Mouse (Mus musculus): Measurements from ENCODE around the gene Nr1i3. TPM values are rescaled to one million over a fixed set of nuclear protein-coding genes. Genes with fewer than 3 reads are reported as not detected.
A peak's percentile ranks its signal among the peaks of the same experiment; 100 is the strongest.

Gene Nr1i3
- polyA plus RNA-seq, 1 experiment from 2014 or later = 0.20 TPM

DNA sequence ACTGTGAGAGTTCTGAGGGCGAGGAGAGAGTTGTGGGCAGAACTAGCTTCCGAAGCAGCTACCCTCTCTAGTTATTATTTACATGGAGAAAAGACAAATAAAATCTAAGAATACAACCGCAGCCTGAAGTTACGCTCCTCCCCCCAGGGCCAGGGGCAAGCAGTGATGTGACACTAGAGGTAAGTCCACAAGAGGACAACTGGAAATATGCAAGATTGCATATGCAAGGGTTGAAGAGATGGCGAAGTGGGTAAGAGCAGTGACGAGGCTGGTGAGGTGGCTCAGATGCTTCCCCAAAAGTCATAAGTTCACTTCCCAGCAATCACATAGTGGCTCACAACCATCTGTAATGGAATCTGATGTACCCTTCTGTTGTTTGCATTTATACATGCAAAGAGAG is 9.4 kb downstream of the Nr1i3 start:
- H3K9ac ChIP-seq = no peak overlapping the region
- no peaks in the 10 kb centered on the region for H3K9me3 ChIP-seq
- H3K4me3 ChIP-seq = 0 out of 2 replicates have a peak overlapping the region, but pooled peaks have one; percentile 57
- peaks cover 15% of the 10 kb centered on the region for H3K4me1 ChIP-seq
- peak overlapping the region; percentile 32; the same call in 1 of the 2 replicates for H3K27ac ChIP-seq
- 87% methylated on average over 6 of the region's 6 CpGs for WGBS
- H3K27me3 ChIP-seq (replicated peaks) = no peaks in the 10 kb centered on the region
- H3K36me3 ChIP-seq = peaks cover 16% of the 10 kb centered on the region; the same call in 1 of the 2 replicates
- no peak for ATAC-seq (ENCODE audit: low FRiP score, low read depth)
- H3K4me2 ChIP-seq (replicated peaks) = peak overlapping the region; percentile 86

DNA sequence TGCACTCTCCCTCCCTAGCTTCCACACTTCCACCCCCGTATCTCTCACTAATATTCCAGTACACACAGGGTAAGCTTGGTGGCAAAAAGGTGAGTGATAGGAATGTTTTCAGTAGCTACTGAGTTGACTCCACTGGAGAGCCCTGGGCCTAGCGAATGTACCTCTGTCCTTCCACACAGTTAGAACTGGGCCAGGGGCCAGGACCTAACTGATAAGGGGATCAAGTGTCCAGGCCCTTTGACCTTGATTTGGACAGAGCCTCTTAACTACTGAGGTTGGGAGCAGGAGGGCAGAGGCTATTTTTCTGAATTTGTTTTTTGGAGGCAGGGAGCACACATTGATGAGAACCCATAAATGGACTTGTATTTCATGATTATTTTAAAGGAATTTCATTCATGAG is 10.0 kb downstream of the Nr1i3 start:
- H3K27ac ChIP-seq = no peak overlapping the region
- no peaks in the 10 kb centered on the region for H3K27me3 ChIP-seq (replicated peaks)
- no peak for ATAC-seq (ENCODE audit: low FRiP score, low read depth)
- no peaks in the 10 kb centered on the region for H3K9me3 ChIP-seq
- no peak overlapping the region for H3K4me2 ChIP-seq (replicated peaks)
- peaks cover 13% of the 10 kb centered on the region; the same call in 1 of the 2 replicates for H3K36me3 ChIP-seq
- no peak overlapping the region for H3K4me3 ChIP-seq
- H3K4me1 ChIP-seq = peaks cover 15% of the 10 kb centered on the region
- H3K9ac ChIP-seq = no peak overlapping the region
- WGBS = 90% methylated on average over 2 of the region's 2 CpGs

DNA sequence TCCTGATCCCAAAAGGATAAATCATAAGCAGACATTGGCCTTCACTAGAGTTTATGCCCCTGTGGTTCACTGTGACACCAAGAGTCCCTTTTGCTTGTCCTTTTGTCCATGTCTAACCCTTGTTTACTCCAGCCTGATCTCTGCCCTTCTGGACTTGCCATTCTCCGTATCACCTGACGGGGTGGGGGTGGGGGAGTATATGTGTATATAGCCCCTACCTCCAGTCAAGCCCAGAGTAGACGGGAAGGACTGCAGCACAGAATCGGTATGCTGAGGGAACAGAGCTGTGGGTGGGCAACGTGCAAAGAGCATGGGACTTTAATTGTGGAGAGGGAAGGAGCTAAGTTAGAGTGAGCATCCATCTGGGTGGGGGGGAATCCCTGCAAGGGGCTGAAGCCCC is 11.1 kb downstream of the Nr1i3 start, which contains the start of gene Apoa2:
Gene Apoa2 (plus strand): TSS at position 198 of the 400 bp plus-strand sequence.
- Histone ChIP-seq H3K9me3 (no peaks in the 10 kb centered on the region), H3K36me3 (peaks cover 4% of the 10 kb centered on the region; the same call in 1 of the 2 replicates), H3K4me2 (replicated peaks) (no peak within 1 kb of the TSS), H3K27ac (no peak within 1 kb of the TSS), H3K4me3 (no peak within 1 kb of the TSS), H3K4me1 (peaks cover 15% of the 10 kb centered on the region), H3K27me3 (replicated peaks) (no peaks in the 10 kb centered on the region), H3K9ac (no peak within 1 kb of the TSS)
- 77% methylated on average over 5 of the region's 5 CpGs for WGBS
- ATAC-seq (ENCODE audit: low FRiP score, low read depth) = no peak

DNA sequence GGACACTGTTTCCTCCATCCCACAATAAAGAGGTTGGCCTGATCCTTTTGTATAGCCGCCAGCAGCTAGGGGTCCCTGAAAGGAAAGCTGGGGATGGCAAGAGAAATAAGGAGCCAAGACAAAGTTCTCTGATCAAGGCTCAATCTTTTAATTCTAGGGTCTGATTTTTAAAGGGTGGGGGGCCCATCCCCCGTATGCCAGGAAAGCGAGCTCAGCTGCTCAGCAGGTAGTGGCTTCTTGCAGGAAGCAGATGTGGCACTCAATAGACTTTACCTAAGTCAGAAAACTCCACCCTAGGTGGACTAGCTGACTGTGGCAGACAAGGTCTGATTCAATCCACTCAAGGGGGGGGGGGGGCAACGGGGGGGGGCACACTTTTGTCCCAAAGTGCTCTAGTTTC is 13.0 kb downstream of the Nr1i3 start:
- 47% methylated on average over 4 of the region's 4 CpGs for WGBS
- ATAC-seq (ENCODE audit: low FRiP score, low read depth) = no peak
- Histone ChIP-seq H3K9me3 (no peaks in the 10 kb centered on the region), H3K27me3 (replicated peaks) (no peaks in the 10 kb centered on the region), H3K4me2 (replicated peaks) (no peak overlapping the region), H3K9ac (no peak overlapping the region), H3K4me3 (no peak overlapping the region), H3K36me3 (no peaks in the 10 kb centered on the region), H3K4me1 (peaks cover 6% of the 10 kb centered on the region), H3K27ac (no peak overlapping the region)

DNA sequence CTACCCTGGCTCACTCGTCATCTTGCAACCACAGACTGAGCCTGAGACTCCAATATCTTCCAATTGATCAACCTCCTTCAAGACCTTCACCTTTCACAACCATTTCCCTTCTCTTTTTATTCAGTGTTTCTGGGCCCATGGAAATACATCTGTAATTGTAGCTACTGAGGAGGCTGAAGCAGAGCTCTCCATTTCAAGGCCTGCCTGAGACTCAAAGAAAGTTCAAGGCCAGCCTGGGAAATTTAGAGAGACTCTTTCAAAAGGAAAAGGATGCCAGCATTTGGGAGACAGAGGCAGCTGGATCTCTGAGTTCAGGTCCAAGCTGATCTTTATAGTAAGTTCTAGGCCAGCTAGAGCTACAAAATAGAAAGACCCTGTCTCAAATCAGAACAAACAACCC is 14.1 kb downstream of the Nr1i3 start:
- ATAC-seq (ENCODE audit: low FRiP score, low read depth) = no peak
- WGBS = 82% methylated on average over 1 of the region's 1 CpGs

DNA sequence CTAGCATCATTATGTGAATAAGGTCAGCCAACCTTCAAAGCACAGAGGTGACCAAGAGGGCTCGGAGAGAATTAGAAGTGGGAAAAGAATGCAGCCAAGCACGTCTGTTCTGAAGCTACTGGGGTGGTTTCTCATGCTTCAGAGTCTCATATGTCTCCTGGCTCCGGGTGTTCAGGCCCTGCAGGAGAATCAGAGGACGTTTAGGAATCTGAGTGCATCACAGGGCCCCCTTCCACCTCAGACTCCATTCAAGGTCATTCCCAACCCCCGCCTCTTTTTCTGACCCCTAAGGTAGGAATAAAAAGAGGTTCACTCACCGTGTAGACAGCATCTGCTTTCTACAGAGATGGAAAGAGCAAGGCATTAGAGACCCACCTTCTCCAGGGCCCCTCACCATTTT is 16.0 kb downstream of the Nr1i3 start:
- no peaks in the 10 kb centered on the region for H3K9me3 ChIP-seq
- no peak overlapping the region for H3K9ac ChIP-seq
- H3K36me3 ChIP-seq = peaks cover 17% of the 10 kb centered on the region
- ATAC-seq (ENCODE audit: low FRiP score, low read depth) = no peak
- WGBS = 56% methylated on average over 6 of the region's 6 CpGs
- no peaks in the 10 kb centered on the region for H3K4me1 ChIP-seq
- no peaks in the 10 kb centered on the region for H3K27me3 ChIP-seq (replicated peaks)
- no peak overlapping the region for H3K27ac ChIP-seq
- no peak overlapping the region for H3K4me2 ChIP-seq (replicated peaks)
- no peak overlapping the region for H3K4me3 ChIP-seq

More for the DNA sequence above, 14.1 kb downstream of the Nr1i3 start:
- 0 out of 2 replicates have a peak, but pooled peaks cover 3% of the 10 kb centered on the region for H3K4me1 ChIP-seq
- no peak overlapping the region for H3K27ac ChIP-seq
- H3K36me3 ChIP-seq = no peaks in the 10 kb centered on the region
- H3K9ac ChIP-seq = no peak overlapping the region
- H3K4me2 ChIP-seq (replicated peaks) = no peak overlapping the region
- no peaks in the 10 kb centered on the region for H3K27me3 ChIP-seq (replicated peaks)
- H3K4me3 ChIP-seq = no peak overlapping the region
- H3K9me3 ChIP-seq = no peaks in the 10 kb centered on the region

DNA sequence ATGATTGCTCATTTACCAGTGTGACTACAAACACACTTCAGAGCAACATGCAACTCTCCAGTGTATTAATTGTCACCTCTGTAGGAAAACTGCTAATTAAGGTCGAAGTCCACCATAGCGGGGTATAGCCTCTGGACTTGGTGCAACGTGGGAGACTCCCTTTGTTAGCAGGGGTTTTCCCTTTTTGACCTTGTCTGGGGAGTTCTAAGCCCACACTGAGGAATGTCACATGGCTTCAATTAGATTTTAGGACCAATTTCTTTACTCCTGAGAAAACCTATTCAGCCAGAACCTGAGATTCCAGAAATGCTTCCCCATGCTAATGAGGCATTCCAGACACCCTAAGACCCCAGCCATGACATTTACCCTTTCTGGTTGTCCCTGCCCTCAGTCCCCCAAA is 16.4 kb downstream of the Nr1i3 start:
- no peak for ATAC-seq (ENCODE audit: low FRiP score, low read depth)
- Histone ChIP-seq H3K27me3 (replicated peaks) (no peaks in the 10 kb centered on the region), H3K27ac (no peak overlapping the region), H3K9me3 (no peaks in the 10 kb centered on the region), H3K4me1 (no peaks in the 10 kb centered on the region), H3K36me3 (peaks cover 21% of the 10 kb centered on the region), H3K4me2 (replicated peaks) (no peak overlapping the region), H3K4me3 (no peak overlapping the region), H3K9ac (no peak overlapping the region)
- 78% methylated on average over 3 of the region's 3 CpGs for WGBS

DNA sequence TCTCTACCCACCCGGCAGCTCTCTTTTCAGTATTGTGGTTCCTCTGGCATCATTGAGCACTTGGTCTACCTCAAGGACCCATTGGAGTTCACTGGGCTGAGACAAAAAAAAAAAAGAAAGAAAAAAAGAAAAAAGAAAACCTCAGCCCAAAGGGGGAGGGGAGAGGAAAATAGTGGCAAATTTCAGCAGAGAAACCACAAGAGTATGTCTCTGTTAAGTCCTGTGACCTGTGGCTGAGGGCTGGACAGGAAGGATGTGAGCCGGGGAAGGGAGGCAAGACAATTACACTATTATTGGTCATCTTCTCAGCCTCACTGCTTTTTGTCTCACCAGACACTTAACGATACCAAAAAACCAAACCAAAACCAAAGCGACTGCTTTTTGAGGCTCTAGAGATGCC is 18.1 kb downstream of the Nr1i3 start:
- no peaks in the 10 kb centered on the region for H3K4me1 ChIP-seq
- H3K4me3 ChIP-seq = no peak overlapping the region
- no peak overlapping the region for H3K4me2 ChIP-seq (replicated peaks)
- no peak for ATAC-seq (ENCODE audit: low FRiP score, low read depth)
- no peaks in the 10 kb centered on the region for H3K27me3 ChIP-seq (replicated peaks)
- peaks cover 36% of the 10 kb centered on the region for H3K36me3 ChIP-seq
- no peak overlapping the region for H3K9ac ChIP-seq
- H3K9me3 ChIP-seq = no peaks in the 10 kb centered on the region
- H3K27ac ChIP-seq = no peak overlapping the region
- WGBS = 73% methylated on average over 4 of the region's 4 CpGs

DNA sequence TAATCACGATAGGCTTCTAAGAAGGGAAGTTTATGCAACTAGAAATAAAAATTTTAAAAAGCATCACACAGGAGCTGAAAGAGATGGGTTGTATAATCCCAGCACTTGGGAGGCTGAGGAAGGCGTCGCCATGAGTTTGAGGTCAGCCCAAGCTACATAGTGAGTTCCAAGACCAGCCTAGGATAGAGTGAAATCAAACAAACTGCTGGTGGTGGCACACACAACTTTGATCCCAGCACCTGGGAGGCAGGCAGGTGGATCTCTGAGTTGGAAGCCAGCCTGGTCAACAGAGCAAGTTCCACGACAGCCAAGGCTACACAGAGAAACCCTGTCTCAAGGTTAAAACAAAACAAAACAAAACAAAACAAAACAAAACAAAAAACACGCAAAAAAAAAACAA is 18.6 kb downstream of the Nr1i3 start:
- Histone ChIP-seq H3K9me3 (no peaks in the 10 kb centered on the region), H3K9ac (no peak overlapping the region), H3K4me1 (no peaks in the 10 kb centered on the region), H3K27me3 (replicated peaks) (no peaks in the 10 kb centered on the region), H3K36me3 (peaks cover 42% of the 10 kb centered on the region), H3K4me3 (no peak overlapping the region), H3K4me2 (replicated peaks) (no peak overlapping the region), H3K27ac (no peak overlapping the region)
- 92% methylated on average over 5 of the region's 5 CpGs for WGBS
- no peak for ATAC-seq (ENCODE audit: low FRiP score, low read depth)

DNA sequence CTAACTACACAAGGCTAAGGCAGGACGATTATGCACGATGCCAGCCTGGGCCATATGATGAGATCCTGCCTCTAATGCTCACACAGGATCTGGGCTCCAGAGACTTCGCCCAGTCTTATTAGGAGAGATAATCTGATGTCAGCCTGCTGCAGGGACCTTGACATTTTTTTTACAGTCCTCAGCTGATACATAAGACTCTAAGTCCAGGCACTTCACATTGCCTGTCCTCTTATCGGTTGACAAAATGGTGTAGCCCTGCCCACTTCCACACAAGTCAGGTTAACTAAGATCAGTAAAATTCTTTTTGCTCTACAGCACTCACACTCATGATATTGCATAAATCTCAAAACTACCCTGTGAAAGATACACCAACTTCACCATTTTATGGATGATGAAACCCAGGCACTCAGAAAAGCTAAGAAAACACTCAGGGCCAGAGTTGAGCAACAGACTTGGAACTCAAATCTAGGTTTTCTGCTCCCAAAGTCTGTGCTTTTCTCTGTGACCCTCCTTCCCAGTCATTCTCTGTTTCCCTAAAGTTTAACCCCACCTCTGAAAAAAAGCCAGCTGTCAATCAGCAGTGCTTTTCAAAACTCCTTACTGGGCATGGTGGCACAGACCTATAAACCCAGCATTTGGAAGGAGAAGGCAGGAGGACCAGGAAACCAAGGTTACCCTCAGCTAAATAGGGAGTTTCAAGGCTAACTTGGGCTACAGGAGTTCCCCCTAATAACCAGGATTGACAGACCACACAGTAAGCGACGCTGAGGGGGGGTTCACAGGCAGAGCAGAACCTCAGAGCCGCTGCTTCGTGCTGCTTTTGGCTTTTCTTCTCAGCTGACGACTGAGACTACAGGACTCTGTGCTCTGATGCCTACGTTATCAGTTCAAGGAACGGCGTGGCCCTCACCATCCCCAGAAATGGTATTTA is 19.3 kb downstream of the Nr1i3 start:
- H3K27me3 ChIP-seq (replicated peaks) = no peaks in the 10 kb centered on the region
- 87% methylated on average over 12 of the region's 12 CpGs for WGBS
- no peaks in the 10 kb centered on the region for H3K4me1 ChIP-seq
- no peaks in the 10 kb centered on the region for H3K9me3 ChIP-seq
- H3K4me2 ChIP-seq (replicated peaks) = no peak overlapping the region
- peaks cover 49% of the 10 kb centered on the region for H3K36me3 ChIP-seq
- H3K27ac ChIP-seq = no peak overlapping the region
- no peak overlapping the region for H3K9ac ChIP-seq
- no peak for ATAC-seq (ENCODE audit: low FRiP score, low read depth)
- no peak overlapping the region for H3K4me3 ChIP-seq

DNA sequence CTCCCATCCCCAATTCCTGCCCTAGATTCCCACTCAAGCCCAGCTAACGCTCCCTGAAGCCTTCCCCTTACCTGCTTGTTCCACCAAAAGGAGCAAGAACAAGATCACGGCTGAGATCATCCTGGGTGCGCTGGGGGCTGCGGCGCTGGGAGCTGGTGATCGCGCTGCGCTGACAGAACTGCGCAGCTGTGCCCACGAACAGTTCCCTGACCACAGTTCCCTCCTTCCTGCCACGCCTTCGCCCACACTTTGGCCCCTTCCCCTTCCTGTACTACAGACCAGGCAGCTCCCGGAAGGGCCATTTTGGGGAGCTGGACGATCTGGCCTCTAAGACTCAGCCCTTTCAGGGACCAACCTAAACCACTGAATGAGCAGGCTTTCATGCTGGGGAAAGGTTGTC is 20.4 kb downstream of the Nr1i3 start, which contains the start of gene Fcer1g:
Gene Fcer1g (minus strand): TSS at position 240 of the 400 bp plus-strand sequence.
- H3K4me3 ChIP-seq = no peak within 1 kb of the TSS
- H3K9me3 ChIP-seq = no peaks in the 10 kb centered on the region
- 89% methylated on average over 14 of the region's 14 CpGs for WGBS
- peaks cover 59% of the 10 kb centered on the region for H3K36me3 ChIP-seq
- ATAC-seq (ENCODE audit: low FRiP score, low read depth) = no peak
- H3K27me3 ChIP-seq (replicated peaks) = no peaks in the 10 kb centered on the region
- H3K4me2 ChIP-seq (replicated peaks) = no peak within 1 kb of the TSS
- H3K27ac ChIP-seq = no peak within 1 kb of the TSS; the same call in 1 of the 2 replicates
- no peak within 1 kb of the TSS for H3K9ac ChIP-seq
- no peaks in the 10 kb centered on the region for H3K4me1 ChIP-seq

DNA sequence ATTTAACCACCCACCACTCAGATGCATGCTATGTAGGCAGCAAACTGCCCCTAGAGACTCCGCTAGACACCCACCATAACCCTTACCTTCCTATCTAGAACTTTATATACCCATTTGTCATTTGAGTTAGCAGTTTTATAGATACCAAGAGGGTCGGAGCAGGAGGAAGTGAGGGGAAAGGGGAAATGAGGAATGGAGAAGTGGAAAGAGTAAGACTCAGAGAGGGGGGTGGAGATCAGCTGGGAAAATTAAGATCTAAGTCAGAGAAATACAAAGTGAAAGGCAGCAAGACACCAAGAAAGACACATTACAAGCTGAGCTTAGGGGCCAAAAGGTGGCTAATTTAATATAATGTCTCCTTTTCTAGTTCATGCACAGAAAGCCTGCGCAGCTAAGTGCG is 20.8 kb downstream of the Nr1i3 start:
- H3K27me3 ChIP-seq (replicated peaks) = no peaks in the 10 kb centered on the region
- H3K36me3 ChIP-seq = peaks cover 62% of the 10 kb centered on the region

More for the DNA sequence above, 20.8 kb downstream of the Nr1i3 start:
- no peak overlapping the region for H3K4me2 ChIP-seq (replicated peaks)
- WGBS = 93% methylated on average over 4 of the region's 4 CpGs
- ATAC-seq (ENCODE audit: low FRiP score, low read depth) = no peak
- no peak overlapping the region for H3K4me3 ChIP-seq
- H3K4me1 ChIP-seq = no peaks in the 10 kb centered on the region
- no peak overlapping the region for H3K27ac ChIP-seq
- H3K9ac ChIP-seq = no peak overlapping the region
- no peaks in the 10 kb centered on the region for H3K9me3 ChIP-seq

All from neural tube, embryonic 12.5 days (tissue).